12 mouse cellular contexts compared by ENCODE assay signal in the genomic region with DNA sequence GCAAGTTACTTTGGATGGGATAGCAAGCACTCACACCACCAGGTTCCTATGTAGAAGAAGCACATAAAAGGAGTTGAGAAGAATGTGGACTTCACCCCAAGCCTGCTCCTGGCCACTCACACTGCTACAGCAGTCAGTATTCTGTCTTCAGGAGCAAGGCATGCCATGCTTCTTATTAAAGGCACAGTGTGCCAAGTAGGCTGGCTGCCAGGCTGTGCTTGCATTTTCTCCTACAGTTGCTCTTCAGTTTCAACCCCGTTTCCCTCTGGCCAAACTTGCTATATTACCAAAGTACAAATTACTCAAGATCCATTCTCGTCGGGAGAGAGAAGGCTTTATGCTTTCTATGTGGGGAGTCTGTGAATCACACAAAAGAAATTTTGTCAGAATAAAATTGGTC.
DNase-seq lines count a peak whose midpoint lies in the region.
"Had no signal": no experiment of that assay in that cellular context is flagged by ENCODE, and none has a peak within 500 bp of the region (broad histone marks: within the 10 kb centered on the region; RNA-seq: fewer than 3 reads in every experiment).

No protein-coding gene starts in this region.

- DNase-seq in adrenal gland, postnatal 14 days, result peak; percentile 5
- no peak for DNase-seq in adrenal gland, postnatal 4 days (ENCODE audit: low spot score in 2 of 2)
- DNase-seq in gastrocnemius, postnatal 10 days, result peak; percentile 5
- no peak for DNase-seq in gastrocnemius, postnatal 36 days
- DNase-seq in left cerebral cortex, postnatal 4 days, result peak; percentile 72
- no peak for DNase-seq in left cerebral cortex, postnatal 10 days (ENCODE audit: extremely low spot score in 1 of 2, low spot score in 2 of 2)
- peak; percentile 51 to 59 for DNase-seq in kidney, postnatal 25 days
- no peak for DNase-seq in spleen, postnatal 14 days (ENCODE audit: low spot score in 2 of 2)
- DNase-seq: adrenal gland, adult 2 months; layer of hippocampus, postnatal 36 days; lung, adult 2 months; thymus, postnatal 4 days had no signal

- intact Hi-C loops in gastrocnemius, postnatal 36 days (cut with DNase I), result no loop called here
- intact Hi-C loops in left cerebral cortex, postnatal 4 days (cut with DNase I), result no loop called here
- intact Hi-C loops in left cerebral cortex, postnatal 10 days (cut with DNase I), result no loop called here

Comparison
In these comparisons a context has a peak if more than half of its experiments do, and no peak if none do; other contexts are left out.
1. DNase-seq: peak in adrenal gland, postnatal 14 days (single experiment), gastrocnemius, postnatal 10 days (single experiment), left cerebral cortex, postnatal 4 days (single experiment) and kidney, postnatal 25 days (2 of 2); none in adrenal gland, postnatal 4 days (0 of 2), gastrocnemius, postnatal 36 days (0 of 2), left cerebral cortex, postnatal 10 days (0 of 2) and spleen, postnatal 14 days (0 of 2).